Mouse (Mus musculus) midbrain, embryonic 10.5 days (tissue): ENCODE measurements around the gene Gtsf2. TPM values are rescaled to one million over a fixed set of nuclear protein-coding genes. Genes with fewer than 3 reads are reported as not detected.

ENCODE experiments used
- DNase-seq: peaks from one replicate; pipeline ENCODE4 v3.0.0-alpha.2; 2017; ENCODE audit warnings: low spot score
- H3K27ac ChIP-seq: fragments of 300-500 bp; sonication (generic); replicated peaks from 2 replicates; pipeline ENCODE4 v1.5.1; 2016; ENCODE audit warnings: mild to moderate bottlenecking
- H3K27me3 ChIP-seq: fragments of 300-500 bp; sonication (generic); 2 replicates; pipeline ENCODE4 v1.6.1; 2016; ENCODE audit warnings: low read depth, mild to moderate bottlenecking; ENCODE audit not compliant: poor library complexity, severe bottlenecking
- H3K36me3 ChIP-seq: fragments of 300-500 bp; sonication (generic); 2 replicates; pipeline ENCODE4 v1.6.1; 2016; ENCODE audit warnings: mild to moderate bottlenecking, moderate library complexity
- H3K4me1 ChIP-seq: fragments of 300-500 bp; sonication (generic); 2 replicates; pipeline ENCODE4 v1.6.1; 2016
- H3K4me3 ChIP-seq: fragments of 300-500 bp; sonication (generic); 2 replicates; pipeline ENCODE4 v1.5.1; 2016; ENCODE audit warnings: mild to moderate bottlenecking, moderate library complexity
- H3K9me3 ChIP-seq: fragments of 300-500 bp; sonication (generic); replicated peaks from 2 replicates; pipeline ENCODE4 v1.6.1; 2016; ENCODE audit warnings: mild to moderate bottlenecking
- WGBS: fragments of 180-500 bp; shearing (Covaris S2); methylation state at CpG from one replicate; pipeline ENCODE4 v1.1.7; 2016; 5-methylcytosine and 5-hydroxymethylcytosine counted together
- polyA plus RNA-seq: library from polyadenylated mRNA; unstranded; fragments of >200 nt; fragmentation: Nextera tagmentation; extraction: Ambion mirVana; gene quantifications from 2 replicates; pipeline ENCODE4 v1.2.1, GENCODE M21; 2016

Gtsf2 gene
- 0.17 TPM in 1 of 2 replicates, not detected in the other for polyA plus RNA-seq

GRCm38 (mm10) chr15:103448369-103448768, at the start of gene Gtsf2:
Gtsf2 (minus strand) TSS chr15:103448469.
- Histone ChIP-seq H3K4me1 (no peaks in the 10 kb centered on the region), H3K4me3 (no peak within 1 kb of the TSS), H3K27me3 (no peaks in the 10 kb centered on the region), H3K36me3 (no peaks in the 10 kb centered on the region), H3K27ac (no peak within 1 kb of the TSS), H3K9me3 (no peaks in the 10 kb centered on the region)
- WGBS: 34% methylated on average over 3 of the region's 3 CpGs
- no peak for DNase-seq

- 80% methylated on average over 10 of the region's 10 CpGs for WGBS
- H3K27me3 ChIP-seq: peaks cover 37% of the 10 kb centered on the region
- H3K27ac ChIP-seq: no peak overlapping the region
These were observed 48.2 kb upstream of the Gtsf2 start for GRCm38 (mm10) chr15:103496204-103497140.

GRCm38 (mm10) chr15:103488336-103488735, 40.1 kb upstream of the Gtsf2 start:
- no peak for DNase-seq

More at GRCm38 (mm10) chr15:103496204-103497140, 48.2 kb upstream of the Gtsf2 start:
- no peak overlapping the region for H3K4me3 ChIP-seq
- peaks cover 45% of the 10 kb centered on the region for H3K4me1 ChIP-seq
- no peak for DNase-seq
- H3K36me3 ChIP-seq: no peaks in the 10 kb centered on the region
- no peaks in the 10 kb centered on the region for H3K9me3 ChIP-seq

GRCm38 (mm10) chr15:103486658-103487057, 38.4 kb upstream of the Gtsf2 start:
- WGBS: 78% methylated on average over 1 of the region's 1 CpGs
- Histone ChIP-seq H3K27me3 (0 out of 2 replicates have a peak, but pooled peaks cover 6% of the 10 kb centered on the region), H3K27ac (no peak overlapping the region), H3K4me1 (peaks cover 25% of the 10 kb centered on the region), H3K9me3 (no peaks in the 10 kb centered on the region), H3K36me3 (no peaks in the 10 kb centered on the region), H3K4me3 (no peak overlapping the region)
- no peak for DNase-seq

More at GRCm38 (mm10) chr15:103488336-103488735, 40.1 kb upstream of the Gtsf2 start:
- H3K27me3 ChIP-seq: 0 out of 2 replicates have a peak, but pooled peaks cover 2% of the 10 kb centered on the region
- H3K36me3 ChIP-seq: no peaks in the 10 kb centered on the region
- H3K4me1 ChIP-seq: peaks cover 26% of the 10 kb centered on the region
- WGBS: 78% methylated on average over 4 of the region's 4 CpGs
- H3K9me3 ChIP-seq: no peaks in the 10 kb centered on the region
- no peak overlapping the region for H3K4me3 ChIP-seq
- H3K27ac ChIP-seq: no peak overlapping the region

GRCm38 (mm10) chr15:103485106-103485505, 36.8 kb upstream of the Gtsf2 start:
- no peaks in the 10 kb centered on the region for H3K36me3 ChIP-seq
- peaks cover 6% of the 10 kb centered on the region; the same call in 1 of the 2 replicates for H3K27me3 ChIP-seq
- H3K9me3 ChIP-seq: no peaks in the 10 kb centered on the region
- peaks cover 25% of the 10 kb centered on the region for H3K4me1 ChIP-seq
- WGBS: 71% methylated on average over 3 of the region's 3 CpGs
- H3K27ac ChIP-seq: no peak overlapping the region
- no peak for DNase-seq
- H3K4me3 ChIP-seq: no peak overlapping the region

GRCm38 (mm10) chr15:103484490-103484889, 36.2 kb upstream of the Gtsf2 start:
- no peak for DNase-seq
- H3K27ac ChIP-seq: 0 out of 2 replicates have a peak overlapping the region, but pooled peaks have one; percentile 33
- H3K9me3 ChIP-seq: no peaks in the 10 kb centered on the region
- no peak overlapping the region for H3K4me3 ChIP-seq
- H3K4me1 ChIP-seq: peaks cover 25% of the 10 kb centered on the region
- WGBS: 59% methylated on average over 2 of the region's 2 CpGs
- H3K36me3 ChIP-seq: no peaks in the 10 kb centered on the region
- peaks cover 6% of the 10 kb centered on the region; the same call in 1 of the 2 replicates for H3K27me3 ChIP-seq

GRCm38 (mm10) chr15:103482488-103482887, 34.2 kb upstream of the Gtsf2 start:
- Histone ChIP-seq H3K9me3 (no peaks in the 10 kb centered on the region), H3K4me3 (no peak overlapping the region), H3K4me1 (peaks cover 37% of the 10 kb centered on the region), H3K36me3 (no peaks in the 10 kb centered on the region), H3K27ac (no peak overlapping the region; the same call in 1 of the 2 replicates), H3K27me3 (peaks cover 6% of the 10 kb centered on the region; the same call in 1 of the 2 replicates)
- peak; percentile 60 for DNase-seq
- 0% methylated on average over 1 of the region's 1 CpGs for WGBS

GRCm38 (mm10) chr15:103480129-103480528, 31.9 kb upstream of the Gtsf2 start:
- H3K9me3 ChIP-seq: no peaks in the 10 kb centered on the region
- H3K27me3 ChIP-seq: peaks cover 6% of the 10 kb centered on the region; the same call in 1 of the 2 replicates
- DNase-seq: no peak
- H3K36me3 ChIP-seq: no peaks in the 10 kb centered on the region
- WGBS: 89% methylated on average over 2 of the region's 2 CpGs
- no peak overlapping the region for H3K27ac ChIP-seq
- H3K4me3 ChIP-seq: no peak overlapping the region
- peaks cover 30% of the 10 kb centered on the region for H3K4me1 ChIP-seq

GRCm38 (mm10) chr15:103479080-103479606, 30.9 kb upstream of the Gtsf2 start:
- Histone ChIP-seq H3K9me3 (no peaks in the 10 kb centered on the region), H3K36me3 (no peaks in the 10 kb centered on the region), H3K27ac (no peak overlapping the region), H3K27me3 (peaks cover 6% of the 10 kb centered on the region; the same call in 1 of the 2 replicates), H3K4me1 (peaks cover 20% of the 10 kb centered on the region), H3K4me3 (no peak overlapping the region)
- WGBS: 82% methylated on average over 1 of the region's 1 CpGs
- no peak for DNase-seq

GRCm38 (mm10) chr15:103473769-103474168, 25.5 kb upstream of the Gtsf2 start:
- Histone ChIP-seq H3K4me1 (peaks cover 11% of the 10 kb centered on the region), H3K27ac (no peak overlapping the region), H3K9me3 (no peaks in the 10 kb centered on the region), H3K36me3 (no peaks in the 10 kb centered on the region), H3K27me3 (no peaks in the 10 kb centered on the region), H3K4me3 (no peak overlapping the region)
- DNase-seq: no peak
- 89% methylated on average over 5 of the region's 5 CpGs for WGBS

- Histone ChIP-seq H3K27ac (no peak overlapping the region), H3K4me1 (peaks cover 5% of the 10 kb centered on the region), H3K27me3 (no peaks in the 10 kb centered on the region), H3K4me3 (no peak overlapping the region), H3K36me3 (no peaks in the 10 kb centered on the region), H3K9me3 (no peaks in the 10 kb centered on the region)
- WGBS: 89% methylated on average over 7 of the region's 7 CpGs
- no peak for DNase-seq
These were observed 24.9 kb upstream of the Gtsf2 start for GRCm38 (mm10) chr15:103473182-103473581.

- Histone ChIP-seq H3K4me3 (no peak overlapping the region), H3K27me3 (no peaks in the 10 kb centered on the region), H3K27ac (no peak overlapping the region), H3K36me3 (no peaks in the 10 kb centered on the region), H3K4me1 (peaks cover 4% of the 10 kb centered on the region), H3K9me3 (no peaks in the 10 kb centered on the region)
- no peak for DNase-seq
- 80% methylated on average over 3 of the region's 3 CpGs for WGBS
These were observed 24.0 kb upstream of the Gtsf2 start for GRCm38 (mm10) chr15:103472265-103472664.
